Mouse (Mus musculus): ENCODE results near the gene Cytip.

The Cytip gene

GRCm38 (mm10) chr2:58107046-58107445 lies 88.3 kb downstream of the Cytip start:
- no peak for DNase-seq (ENCODE audit: low spot score)

GRCm38 (mm10) chr2:58094818-58095217 lies 100.5 kb downstream of the Cytip start:
- DNase-seq (ENCODE audit: low spot score), result no peak

GRCm38 (mm10) chr2:58086420-58086819 lies 108.9 kb downstream of the Cytip start:
- DNase-seq (ENCODE audit: low spot score), result no peak

GRCm38 (mm10) chr2:58079849-58080248 lies 115.5 kb downstream of the Cytip start:
- DNase-seq (ENCODE audit: low spot score), result peak; percentile 24

Data from MN1 (cell line).